Mouse (Mus musculus): ENCODE results near the gene Zkscan6. TPM values are rescaled to one million over a fixed set of nuclear protein-coding genes. Genes with fewer than 3 reads are reported as not detected.

Zkscan6 gene
- 1 to 10 TPM; 4.3 to 4.7 TPM for total RNA-seq (2021)

DNA sequence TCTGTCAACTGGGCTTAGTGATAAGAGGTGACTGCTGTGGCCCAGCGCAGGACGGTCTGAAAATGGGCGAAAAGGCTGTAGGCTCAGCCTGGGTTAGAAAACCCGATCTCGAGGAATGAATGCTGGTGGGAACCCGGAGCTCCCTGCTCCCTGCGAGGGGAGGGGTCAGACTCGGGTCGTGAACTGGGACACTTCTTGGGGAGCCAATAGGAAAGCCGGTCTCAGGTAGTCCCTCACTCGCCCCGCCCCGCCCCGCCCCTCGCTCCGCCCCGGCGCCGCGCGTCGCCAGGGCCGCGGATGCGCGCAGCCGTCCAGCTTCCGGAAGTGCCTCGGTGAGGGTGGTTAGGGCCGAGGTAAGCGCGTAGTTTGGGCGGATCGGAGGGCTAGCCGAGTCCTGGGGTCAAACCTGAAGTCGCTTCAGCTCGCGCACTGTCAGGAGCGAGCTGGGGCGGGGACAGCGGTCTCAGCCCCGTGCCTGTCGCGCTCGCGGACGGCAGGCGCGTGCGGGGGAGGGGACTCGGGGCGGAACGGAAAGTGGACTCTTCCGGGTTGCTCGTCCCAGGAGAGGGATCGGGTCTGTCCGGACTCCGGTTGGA lies at the start of gene Zkscan6:
Gene Zkscan6 (plus strand): TSS at position 267 of the 596 bp plus-strand sequence.
- DNase-seq (ENCODE audit: low spot score) = peak; percentile 79
- intact Hi-C loops (cut with DNase I) = loop anchor here (2.0 kb wide), 1 partner anchor 18 kb away; the partner anchor contains the start of gene Map2k4

DNA sequence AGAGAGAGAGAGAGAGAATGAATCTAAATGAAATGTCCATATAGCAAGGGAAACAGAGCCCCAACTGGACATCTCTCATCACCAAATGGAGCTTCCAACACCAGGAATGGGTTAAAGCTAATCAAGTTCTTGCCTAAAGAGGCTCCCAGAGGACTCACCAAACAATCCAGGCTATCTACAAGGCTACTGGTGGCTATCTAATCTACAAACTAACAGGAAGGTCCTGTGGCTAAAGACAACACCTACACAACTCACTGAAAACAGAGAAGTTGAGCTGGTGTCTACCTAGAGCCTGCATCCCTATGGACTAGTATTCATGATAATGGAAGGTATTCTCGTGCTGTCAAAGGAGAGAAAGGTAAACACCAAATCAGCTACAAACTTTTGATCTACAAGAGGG lies 47.6 kb upstream of the Zkscan6 start:
- DNase-seq (ENCODE audit: low spot score) = no peak
- intact Hi-C loops (cut with DNase I) = no loop called here

- intact Hi-C loops (cut with DNase I) = no loop called here
- no peak for DNase-seq (ENCODE audit: low spot score)
Measured at GRCm38 (mm10) chr11:65760912-65761311, 46.1 kb upstream of the Zkscan6 start.

DNA sequence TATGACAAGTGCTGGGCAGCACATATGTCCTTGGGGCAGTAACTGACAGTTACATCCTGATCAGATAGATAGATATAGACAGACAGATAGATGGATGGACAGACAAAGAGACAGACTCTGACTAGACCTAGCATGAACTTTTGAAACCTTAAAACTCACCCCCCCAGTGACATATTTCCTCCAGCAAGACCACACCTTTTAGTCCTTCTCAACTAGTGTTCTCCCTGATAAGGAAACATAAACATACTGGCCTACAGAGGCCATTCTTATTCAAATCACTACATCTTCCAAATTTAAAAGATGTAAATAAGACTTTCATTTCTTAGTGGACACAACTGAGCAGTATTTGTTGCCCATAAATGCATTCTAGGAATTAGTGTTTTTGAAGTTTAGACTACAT lies 38.5 kb upstream of the Zkscan6 start:
- intact Hi-C loops (cut with DNase I) = no loop called here
- DNase-seq (ENCODE audit: low spot score) = no peak

GRCm38 (mm10) chr11:65769990-65770389 lies 37.0 kb upstream of the Zkscan6 start:
- DNase-seq (ENCODE audit: low spot score) = no peak
- intact Hi-C loops (cut with DNase I) = no loop called here

- intact Hi-C loops (cut with DNase I) = no loop called here
Measured at GRCm38 (mm10) chr11:65771546-65771945, 35.4 kb upstream of the Zkscan6 start.

GRCm38 (mm10) chr11:65773535-65773934 lies 33.4 kb upstream of the Zkscan6 start:
- intact Hi-C loops (cut with DNase I) = no loop called here

More at GRCm38 (mm10) chr11:65771546-65771945, 35.4 kb upstream of the Zkscan6 start:
- DNase-seq (ENCODE audit: low spot score) = no peak

DNA sequence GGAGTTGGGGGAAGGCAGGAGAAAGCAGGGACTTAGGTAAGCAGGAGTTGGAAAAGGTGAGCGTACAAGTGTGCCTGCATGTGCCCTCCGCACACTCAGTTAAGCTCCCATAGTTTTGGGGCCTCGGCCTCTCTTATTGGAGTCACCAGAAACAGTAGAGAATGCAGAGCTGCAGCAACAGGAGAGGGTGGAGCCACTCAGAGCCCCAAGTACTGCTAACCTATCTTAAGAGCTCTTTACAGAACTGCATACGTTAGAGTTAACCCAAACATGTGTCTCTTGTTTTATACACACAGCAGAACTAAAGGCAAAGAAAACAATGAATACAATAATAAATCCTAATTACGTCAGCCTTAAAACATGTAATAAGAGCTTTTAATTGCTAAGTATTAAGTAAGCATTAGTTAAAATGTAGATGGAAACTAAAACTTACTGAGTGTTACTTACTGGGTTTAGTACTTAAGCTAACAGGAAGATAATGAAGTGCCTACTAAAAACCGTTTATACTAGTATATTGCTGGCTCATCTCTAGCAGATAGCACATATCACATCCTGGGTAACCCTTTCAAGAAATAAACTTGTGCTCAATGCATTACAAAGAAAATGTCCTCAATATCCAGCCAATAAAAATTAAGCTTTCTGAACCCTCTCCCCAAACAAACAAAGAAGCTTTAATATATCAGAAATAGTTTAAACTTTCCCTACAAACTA lies 32.9 kb upstream of the Zkscan6 start:
- no peak for DNase-seq (ENCODE audit: low spot score)
- intact Hi-C loops (cut with DNase I) = no loop called here

More at GRCm38 (mm10) chr11:65773535-65773934, 33.4 kb upstream of the Zkscan6 start:
- no peak for DNase-seq (ENCODE audit: low spot score)

- DNase-seq (ENCODE audit: low spot score) = no peak
Measured at GRCm38 (mm10) chr11:65776906-65777611, 29.9 kb upstream of the Zkscan6 start.

GRCm38 (mm10) chr11:65777810-65778209 lies 29.2 kb upstream of the Zkscan6 start:
- intact Hi-C loops (cut with DNase I) = no loop called here

More at GRCm38 (mm10) chr11:65776906-65777611, 29.9 kb upstream of the Zkscan6 start:
- intact Hi-C loops (cut with DNase I) = no loop called here

DNA sequence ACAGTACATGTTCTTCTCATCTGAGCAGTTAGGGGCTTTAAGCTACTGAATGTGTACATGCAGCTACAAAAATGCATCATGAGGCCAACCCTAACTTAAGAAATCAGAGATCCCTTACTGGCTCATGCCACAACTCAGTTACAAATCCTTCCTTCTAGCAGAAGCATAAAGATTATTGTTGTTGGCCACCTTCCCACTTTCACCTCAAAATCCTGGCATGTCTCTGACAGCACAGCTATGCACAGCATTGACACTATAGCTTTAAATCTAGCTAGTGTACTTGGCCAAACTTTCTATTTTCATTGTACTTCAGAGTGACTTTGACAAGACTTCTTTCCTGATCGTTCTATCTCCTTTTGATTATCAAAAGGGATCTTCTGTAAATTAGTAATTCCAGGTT lies 27.9 kb upstream of the Zkscan6 start:
- no peak for DNase-seq (ENCODE audit: low spot score)
- intact Hi-C loops (cut with DNase I) = no loop called here

More at GRCm38 (mm10) chr11:65777810-65778209, 29.2 kb upstream of the Zkscan6 start:
- DNase-seq (ENCODE audit: low spot score) = no peak

DNA sequence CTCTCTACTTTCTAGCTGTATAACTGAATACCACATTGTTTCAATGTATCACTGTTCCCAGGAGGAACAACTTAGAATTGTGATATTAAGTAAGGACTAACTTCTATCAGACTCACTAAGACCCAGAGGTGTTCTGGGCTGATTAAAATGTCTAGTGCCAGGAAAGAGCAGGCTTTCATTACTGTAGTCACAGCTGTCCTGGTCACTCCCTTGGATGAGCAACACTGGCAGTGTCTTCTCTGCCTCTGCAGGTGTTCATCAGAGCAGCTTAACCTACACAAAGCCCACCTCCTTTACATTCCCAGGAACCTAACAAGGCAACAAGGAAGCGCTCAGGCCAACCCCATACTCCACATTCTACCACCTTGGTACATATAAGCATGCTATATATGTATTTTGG lies 27.4 kb upstream of the Zkscan6 start:
- intact Hi-C loops (cut with DNase I) = no loop called here
- DNase-seq (ENCODE audit: low spot score) = no peak

GRCm38 (mm10) chr11:65781596-65781995 lies 25.4 kb upstream of the Zkscan6 start:
- DNase-seq (ENCODE audit: low spot score) = no peak
- intact Hi-C loops (cut with DNase I) = no loop called here

DNA sequence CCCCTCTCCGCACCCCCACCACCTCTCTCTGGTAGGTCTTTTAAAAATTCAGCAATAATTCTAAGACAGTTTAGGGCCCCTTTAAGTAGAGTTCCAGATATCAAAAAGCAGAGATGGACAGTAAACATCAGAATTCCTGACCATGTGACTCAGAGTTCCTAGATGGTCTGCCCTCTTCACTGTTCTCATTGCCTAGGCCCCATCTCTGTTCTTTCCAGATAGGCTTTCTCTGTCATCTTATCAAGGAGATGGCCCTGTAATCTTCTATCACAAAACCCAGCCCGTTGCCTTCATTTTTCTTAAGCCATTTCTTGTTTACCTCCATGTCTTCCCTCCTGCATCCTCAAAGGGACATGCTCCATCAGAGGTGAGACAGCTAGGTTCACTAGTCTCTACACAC lies 20.8 kb upstream of the Zkscan6 start:
- no peak for DNase-seq (ENCODE audit: low spot score)
- intact Hi-C loops (cut with DNase I) = loop anchor here (5.0 kb wide), 1 partner anchor 74 kb away; no protein-coding TSS in a partner anchor

DNA sequence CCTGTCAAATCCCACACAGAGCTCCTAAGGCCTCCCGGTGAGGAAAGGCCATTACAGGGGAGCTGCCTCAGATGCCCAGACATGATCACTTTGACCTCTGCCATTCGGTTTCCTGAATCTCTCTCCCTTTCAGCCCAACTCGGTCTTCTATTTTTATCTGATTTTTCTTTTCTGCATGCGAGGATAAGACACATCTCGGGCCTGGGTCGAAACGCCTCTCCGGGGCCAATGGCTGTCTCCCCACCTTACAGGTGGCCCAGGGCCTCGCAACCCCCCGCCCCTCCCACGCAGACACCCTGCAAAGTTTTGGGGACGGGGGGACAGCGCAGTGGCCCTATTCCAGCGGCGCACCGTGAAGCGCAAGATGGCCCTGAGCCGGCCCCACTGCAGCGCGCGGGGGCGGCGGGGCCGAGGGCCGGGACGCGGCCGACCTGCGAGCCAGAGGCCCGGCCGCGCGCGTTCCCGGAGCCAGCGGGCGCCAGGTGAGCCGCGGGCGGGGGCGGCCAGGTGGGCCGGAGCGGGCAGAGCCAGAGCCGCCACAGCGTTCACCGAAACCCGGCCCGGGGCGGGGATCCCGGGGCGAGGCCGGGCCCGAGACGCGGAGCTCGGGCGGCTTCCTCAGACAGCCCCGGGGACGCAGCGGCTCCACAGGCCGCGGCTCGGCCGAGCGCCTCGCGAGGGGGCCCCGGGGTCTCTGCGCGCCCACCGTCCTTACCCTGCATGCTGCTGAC lies 19.4 kb upstream of the Zkscan6 start:
- DNase-seq (ENCODE audit: low spot score) = peak; percentile 12
- intact Hi-C loops (cut with DNase I) = loop anchor here (2.0 to 5.0 kb wide), 2 partner anchors 19 to 75 kb away; partner anchors contain the start of gene Zkscan6

- DNase-seq (ENCODE audit: low spot score) = peak; percentile 85
- intact Hi-C loops (cut with DNase I) = loop anchor here (2.0 to 5.0 kb wide), 2 partner anchors 19 to 76 kb away; partner anchors contain the start of gene Zkscan6
Measured at GRCm38 (mm10) chr11:65788154-65788553, 18.8 kb upstream of the Zkscan6 start, which contains the start of gene Map2k4. TSS of gene Map2k4 (minus strand) at chr11:65788297.

- intact Hi-C loops (cut with DNase I) = no loop called here
- no peak for DNase-seq (ENCODE audit: low spot score)
Measured at GRCm38 (mm10) chr11:65794428-65795219, 12.4 kb upstream of the Zkscan6 start.

DNA sequence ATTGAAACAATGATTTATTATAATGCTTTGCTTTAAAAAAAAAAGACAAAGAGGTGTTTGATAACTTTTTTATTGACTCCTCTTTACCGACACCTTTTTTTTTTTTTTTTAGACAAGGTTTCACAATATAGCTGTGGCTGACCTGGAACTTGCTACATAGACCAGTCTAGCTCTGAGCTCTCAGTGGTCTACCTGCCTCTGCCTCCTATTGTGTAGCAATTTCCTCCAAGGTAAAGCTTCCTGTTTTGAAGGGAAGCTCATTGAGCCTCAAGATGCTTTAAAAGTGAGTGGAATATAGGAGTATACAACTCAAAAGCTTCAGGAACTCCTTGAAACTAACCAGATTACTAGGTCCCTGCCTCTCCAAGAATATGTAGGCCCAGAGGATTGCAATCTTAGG lies 11.1 kb upstream of the Zkscan6 start:
- no peak for DNase-seq (ENCODE audit: low spot score)

DNA sequence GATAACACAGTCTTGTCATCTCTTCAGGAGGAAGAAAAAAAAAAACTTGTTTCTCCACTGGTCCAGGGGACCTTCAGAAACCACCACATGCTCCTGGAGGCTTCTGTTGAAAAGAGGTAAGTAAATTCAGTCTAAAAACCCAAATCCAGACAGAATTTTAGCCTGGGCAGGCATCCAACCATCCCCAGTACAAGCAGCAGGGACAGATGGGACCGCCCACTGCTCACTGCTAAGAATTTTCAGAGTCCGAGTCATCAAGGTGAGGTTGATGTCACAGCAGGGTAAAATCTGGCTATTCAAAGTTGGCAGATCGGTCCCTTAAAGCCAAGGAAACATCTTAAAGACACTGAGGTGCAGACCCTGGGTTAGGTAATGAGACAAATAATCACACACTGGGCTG lies 5.1 kb upstream of the Zkscan6 start:
- intact Hi-C loops (cut with DNase I) = no loop called here
- no peak for DNase-seq (ENCODE audit: low spot score)

More for the DNA sequence above, 11.1 kb upstream of the Zkscan6 start:
- intact Hi-C loops (cut with DNase I) = no loop called here
